Mouse (Mus musculus): Measurements from ENCODE around the gene Ppp2r5b. TPM values are rescaled to one million over a fixed set of nuclear protein-coding genes. Genes with fewer than 3 reads are reported as not detected.

The Ppp2r5b gene
- polyA plus RNA-seq, 1 experiment from 2014 or later, result 10.5 TPM

DNA sequence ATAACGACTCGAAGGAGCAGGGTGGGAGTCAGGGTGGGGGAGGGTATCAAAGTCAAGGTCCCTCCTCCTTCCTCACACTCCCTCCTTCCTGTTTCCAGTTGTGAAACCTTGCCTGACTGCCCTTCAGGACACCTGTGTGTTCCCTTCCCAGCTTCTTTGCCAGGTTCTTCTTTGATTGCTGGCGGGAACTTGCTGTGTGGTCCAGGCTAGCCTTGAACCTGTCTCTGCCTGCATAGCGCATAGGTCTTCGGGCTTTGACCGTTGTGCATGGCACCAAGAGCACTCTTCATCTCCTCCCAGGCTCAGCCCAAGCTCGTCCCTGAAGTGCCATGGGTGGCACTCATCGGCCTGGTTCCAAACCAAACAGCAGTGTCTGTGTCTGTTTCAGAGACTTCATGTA is 29.3 kb upstream of the Ppp2r5b start:
- Histone ChIP-seq H3K36me3 (ENCODE audit: control insufficient read depth, insufficient read depth, low read length) (peaks cover 12% of the 10 kb centered on the region), H3K27me3 (replicated peaks; ENCODE audit: control insufficient read depth, insufficient read depth, low read length) (no peaks in the 10 kb centered on the region), H3K4me3 (ENCODE audit: low read depth, low read length) (peak overlapping the region; percentile 2; the same call in 1 of the 2 replicates), H3K4me2 (peak overlapping the region; percentile 54), H3K9me3 (ENCODE audit: control insufficient read depth, low read length) (peaks cover 2% of the 10 kb centered on the region; the same call in 1 of the 2 replicates), H3K27ac (ENCODE audit: low read depth, low read length) (no peak overlapping the region), H3K9ac (ENCODE audit: low read depth, low read length) (no peak overlapping the region), H3K4me1 (replicated peaks; ENCODE audit: control insufficient read depth, insufficient read depth, low read length) (no peaks in the 10 kb centered on the region)
- ATAC-seq (replicated peaks; ENCODE audit: low FRiP score) (no peak), DNase-seq (ENCODE audit: low spot score) (no peak)
- WGBS, result 75% methylated on average over 8 of the region's 8 CpGs

- Histone ChIP-seq H3K27ac (ENCODE audit: low read depth, low read length) (no peak overlapping the region), H3K9me3 (ENCODE audit: control insufficient read depth, low read length) (peaks cover 2% of the 10 kb centered on the region; the same call in 1 of the 2 replicates), H3K9ac (ENCODE audit: low read depth, low read length) (peak overlapping the region; percentile 39; the same call in 1 of the 2 replicates), H3K4me3 (ENCODE audit: low read depth, low read length) (peak overlapping the region; percentile 30), H3K4me2 (peak overlapping the region; percentile 54), H3K36me3 (ENCODE audit: control insufficient read depth, insufficient read depth, low read length) (peaks cover 13% of the 10 kb centered on the region), H3K27me3 (replicated peaks; ENCODE audit: control insufficient read depth, insufficient read depth, low read length) (no peaks in the 10 kb centered on the region), H3K4me1 (replicated peaks; ENCODE audit: control insufficient read depth, insufficient read depth, low read length) (no peaks in the 10 kb centered on the region)
- 61% methylated on average over 9 of the region's 9 CpGs for WGBS
- no peak for ATAC-seq (replicated peaks; ENCODE audit: low FRiP score)
- DNase-seq (ENCODE audit: low spot score), result no peak
Measured at GRCm38 (mm10) chr19:6264200-6264599, 28.5 kb upstream of the Ppp2r5b start.

DNA sequence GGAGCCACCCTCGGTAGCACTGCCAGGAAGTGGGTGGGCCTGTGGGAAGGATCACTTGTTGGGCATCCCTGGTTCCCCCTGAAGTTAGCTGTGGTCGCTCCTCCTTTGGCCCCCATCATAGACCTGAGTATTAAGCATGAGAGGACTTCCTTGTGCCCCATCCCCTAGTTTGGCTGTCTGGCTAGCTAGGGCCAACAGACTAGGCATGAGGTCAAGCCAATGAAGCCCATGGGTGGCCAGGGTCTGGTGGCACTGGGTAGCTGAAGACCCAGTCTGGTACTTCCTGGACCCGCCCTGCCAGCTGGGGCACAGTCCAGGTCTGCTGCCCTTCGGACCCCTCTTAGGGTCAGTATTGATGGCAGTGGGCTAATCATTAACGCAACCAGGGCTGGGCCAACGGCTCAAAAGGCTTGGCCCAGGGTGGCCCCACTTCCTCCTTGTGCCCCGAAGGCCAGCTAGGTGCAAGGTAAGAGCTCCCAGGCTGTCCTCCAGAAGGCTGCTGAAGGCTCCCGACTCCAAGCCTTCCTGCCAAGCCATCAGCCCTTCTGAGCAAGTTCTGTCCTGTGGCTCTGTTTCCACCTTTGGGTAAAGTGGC is 27.3 kb upstream of the Ppp2r5b start:
- peaks cover 2% of the 10 kb centered on the region; the same call in 1 of the 2 replicates for H3K9me3 ChIP-seq (ENCODE audit: control insufficient read depth, low read length)
- H3K4me3 ChIP-seq (ENCODE audit: low read depth, low read length), result peak overlapping the region; percentile 30
- 67% methylated on average over 8 of the region's 8 CpGs for WGBS
- peak overlapping the region; percentile 39 for H3K9ac ChIP-seq (ENCODE audit: low read depth, low read length)
- ATAC-seq (replicated peaks; ENCODE audit: low FRiP score) (peak; percentile 67), DNase-seq (ENCODE audit: low spot score) (no peak)
- H3K27ac ChIP-seq (ENCODE audit: low read depth, low read length), result 0 out of 2 replicates have a peak overlapping the region, but pooled peaks have one; percentile 11
- peaks cover 15% of the 10 kb centered on the region for H3K36me3 ChIP-seq (ENCODE audit: control insufficient read depth, insufficient read depth, low read length)
- no peaks in the 10 kb centered on the region for H3K27me3 ChIP-seq (replicated peaks; ENCODE audit: control insufficient read depth, insufficient read depth, low read length)
- peak overlapping the region; percentile 54; the same call in 1 of the 2 replicates for H3K4me2 ChIP-seq
- H3K4me1 ChIP-seq (replicated peaks; ENCODE audit: control insufficient read depth, insufficient read depth, low read length), result no peaks in the 10 kb centered on the region

GRCm38 (mm10) chr19:6262222-6262621 is 26.6 kb upstream of the Ppp2r5b start:
- Histone ChIP-seq H3K4me1 (replicated peaks; ENCODE audit: control insufficient read depth, insufficient read depth, low read length) (no peaks in the 10 kb centered on the region), H3K9ac (ENCODE audit: low read depth, low read length) (no peak overlapping the region), H3K9me3 (ENCODE audit: control insufficient read depth, low read length) (peaks cover 2% of the 10 kb centered on the region; the same call in 1 of the 2 replicates), H3K4me3 (ENCODE audit: low read depth, low read length) (no peak overlapping the region), H3K27me3 (replicated peaks; ENCODE audit: control insufficient read depth, insufficient read depth, low read length) (no peaks in the 10 kb centered on the region), H3K36me3 (ENCODE audit: control insufficient read depth, insufficient read depth, low read length) (peaks cover 19% of the 10 kb centered on the region), H3K4me2 (no peak overlapping the region), H3K27ac (ENCODE audit: low read depth, low read length) (0 out of 2 replicates have a peak overlapping the region, but pooled peaks have one; percentile 11)
- ATAC-seq (replicated peaks; ENCODE audit: low FRiP score) (no peak; the same call in 1 of the 2 replicates), DNase-seq (ENCODE audit: low spot score) (peak; percentile 78)
- WGBS, result 52% methylated on average over 7 of the region's 7 CpGs

- no peak overlapping the region for H3K9ac ChIP-seq (ENCODE audit: low read depth, low read length)
- no peaks in the 10 kb centered on the region for H3K27me3 ChIP-seq (replicated peaks; ENCODE audit: control insufficient read depth, insufficient read depth, low read length)
- 93% methylated on average over 14 of the region's 14 CpGs for WGBS
- no peak for ATAC-seq (replicated peaks; ENCODE audit: low FRiP score)
- no peak for DNase-seq (ENCODE audit: low spot score)
- no peak overlapping the region for H3K4me3 ChIP-seq (ENCODE audit: low read depth, low read length)
- no peak overlapping the region for H3K27ac ChIP-seq (ENCODE audit: low read depth, low read length)
- peaks cover 2% of the 10 kb centered on the region; the same call in 1 of the 2 replicates for H3K9me3 ChIP-seq (ENCODE audit: control insufficient read depth, low read length)
- no peak overlapping the region for H3K4me2 ChIP-seq
- no peaks in the 10 kb centered on the region for H3K4me1 ChIP-seq (replicated peaks; ENCODE audit: control insufficient read depth, insufficient read depth, low read length)
- H3K36me3 ChIP-seq (ENCODE audit: control insufficient read depth, insufficient read depth, low read length), result peaks cover 23% of the 10 kb centered on the region
Measured at GRCm38 (mm10) chr19:6261379-6261778, 25.7 kb upstream of the Ppp2r5b start.

DNA sequence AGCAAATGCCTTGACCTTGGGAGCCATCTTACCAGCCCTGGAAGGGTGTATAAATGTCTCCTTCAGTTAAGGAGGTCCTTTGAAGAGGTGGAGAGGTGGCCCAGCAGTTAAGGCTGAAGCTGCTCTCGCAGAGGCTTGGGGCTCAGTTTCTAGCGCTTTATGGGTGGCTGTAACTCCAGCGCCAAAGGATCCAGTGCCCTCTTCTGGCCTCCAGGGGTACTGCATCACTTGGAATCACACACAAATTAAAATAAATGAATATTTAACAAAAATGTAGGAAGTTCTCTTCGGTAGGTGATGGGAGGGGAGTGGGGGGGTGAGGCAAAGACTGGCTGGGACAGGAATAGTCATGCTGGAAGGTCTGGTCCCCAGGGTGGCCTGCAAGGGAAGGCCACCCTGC is 25.3 kb upstream of the Ppp2r5b start:
- Histone ChIP-seq H3K9ac (ENCODE audit: low read depth, low read length) (no peak overlapping the region), H3K9me3 (ENCODE audit: control insufficient read depth, low read length) (peaks cover 2% of the 10 kb centered on the region; the same call in 1 of the 2 replicates), H3K36me3 (ENCODE audit: control insufficient read depth, insufficient read depth, low read length) (peaks cover 23% of the 10 kb centered on the region), H3K4me1 (replicated peaks; ENCODE audit: control insufficient read depth, insufficient read depth, low read length) (no peaks in the 10 kb centered on the region), H3K27me3 (replicated peaks; ENCODE audit: control insufficient read depth, insufficient read depth, low read length) (no peaks in the 10 kb centered on the region), H3K4me2 (no peak overlapping the region), H3K4me3 (ENCODE audit: low read depth, low read length) (no peak overlapping the region), H3K27ac (ENCODE audit: low read depth, low read length) (no peak overlapping the region)
- ATAC-seq (replicated peaks; ENCODE audit: low FRiP score) (no peak), DNase-seq (ENCODE audit: low spot score) (no peak)
- WGBS, result 75% methylated on average over 4 of the region's 4 CpGs

- H3K4me2 ChIP-seq, result no peak overlapping the region
- no peaks in the 10 kb centered on the region for H3K27me3 ChIP-seq (replicated peaks; ENCODE audit: control insufficient read depth, insufficient read depth, low read length)
- DNase-seq (ENCODE audit: low spot score) (no peak), ATAC-seq (replicated peaks; ENCODE audit: low FRiP score) (no peak)
- peaks cover 23% of the 10 kb centered on the region for H3K36me3 ChIP-seq (ENCODE audit: control insufficient read depth, insufficient read depth, low read length)
- no peaks in the 10 kb centered on the region for H3K4me1 ChIP-seq (replicated peaks; ENCODE audit: control insufficient read depth, insufficient read depth, low read length)
- WGBS, result 77% methylated on average over 2 of the region's 2 CpGs
- no peak overlapping the region for H3K4me3 ChIP-seq (ENCODE audit: low read depth, low read length)
- no peak overlapping the region for H3K27ac ChIP-seq (ENCODE audit: low read depth, low read length)
- peaks cover 2% of the 10 kb centered on the region; the same call in 1 of the 2 replicates for H3K9me3 ChIP-seq (ENCODE audit: control insufficient read depth, low read length)
- no peak overlapping the region for H3K9ac ChIP-seq (ENCODE audit: low read depth, low read length)
Measured at GRCm38 (mm10) chr19:6260428-6260827, 24.8 kb upstream of the Ppp2r5b start.

DNA sequence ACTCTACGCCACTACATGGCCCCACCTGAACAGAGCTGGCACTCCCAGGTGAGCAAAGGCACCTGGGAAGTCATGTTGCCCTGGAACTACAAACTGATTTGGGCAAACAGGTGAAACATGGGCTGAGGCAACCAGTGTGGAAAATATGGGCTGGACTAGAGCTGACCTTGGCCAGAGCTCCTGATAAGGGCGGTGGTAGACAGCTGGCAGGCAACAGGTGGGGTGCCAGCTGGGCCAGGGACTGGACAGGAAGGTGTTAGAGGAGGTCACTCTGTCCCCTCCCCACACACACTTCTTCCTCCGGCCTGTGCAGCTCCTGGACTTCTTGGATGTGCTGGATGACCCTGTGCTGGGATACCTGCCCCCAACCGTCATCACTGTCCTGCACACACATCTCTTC is 17.3 kb upstream of the Ppp2r5b start:
- H3K36me3 ChIP-seq (ENCODE audit: control insufficient read depth, insufficient read depth, low read length), result peaks cover 36% of the 10 kb centered on the region
- H3K4me3 ChIP-seq (ENCODE audit: low read depth, low read length), result no peak overlapping the region
- H3K27me3 ChIP-seq (replicated peaks; ENCODE audit: control insufficient read depth, insufficient read depth, low read length), result no peaks in the 10 kb centered on the region
- H3K9ac ChIP-seq (ENCODE audit: low read depth, low read length), result no peak overlapping the region; the same call in 1 of the 2 replicates
- ATAC-seq (replicated peaks; ENCODE audit: low FRiP score) (no peak), DNase-seq (ENCODE audit: low spot score) (no peak)
- no peaks in the 10 kb centered on the region for H3K4me1 ChIP-seq (replicated peaks; ENCODE audit: control insufficient read depth, insufficient read depth, low read length)
- no peak overlapping the region for H3K4me2 ChIP-seq
- WGBS, result 87% methylated on average over 4 of the region's 4 CpGs
- H3K27ac ChIP-seq (ENCODE audit: low read depth, low read length), result no peak overlapping the region
- H3K9me3 ChIP-seq (ENCODE audit: control insufficient read depth, low read length), result no peaks in the 10 kb centered on the region

Measured in liver, embryonic 11.5 days (tissue).